Mouse (Mus musculus) C2C12 (cell line): ENCODE measurements at regions not wholly inside any gene's neighbourhood (a gene's known extent, or its start where the extent isn't known, plus 50 kb on each side); places are given as distances from the start of the nearest gene placed in this dataset.

Source experiments
- H3K27me3 ChIP-seq: one replicate; pipeline ENCODE4 v1.6.1; 2011; ENCODE audit not compliant: control insufficient read depth, insufficient read depth, insufficient read length
- H3K36me3 ChIP-seq: one replicate; pipeline ENCODE4 v1.6.1; 2011; ENCODE audit not compliant: control insufficient read depth, insufficient read depth
- H3K4me3 ChIP-seq: one replicate; pipeline ENCODE4 v1.5.1; 2011; ENCODE audit warnings: mild to moderate bottlenecking, control low read depth; ENCODE audit not compliant: poor library complexity, insufficient read depth, severe bottlenecking
- H3K79me2 ChIP-seq: one replicate; pipeline ENCODE4 v1.6.1; 2011; ENCODE audit not compliant: control insufficient read depth, insufficient read depth
- H3K79me3 ChIP-seq: one replicate; pipeline ENCODE4 v1.6.1; 2011; ENCODE audit warnings: low read depth, control low read depth
- H3ac ChIP-seq: one replicate; pipeline ENCODE3; 2011; ENCODE audit warnings: low read depth; ENCODE audit not compliant: control insufficient read depth, insufficient read length
- CEBPB ChIP-seq: IDR thresholded peaks from one replicate; pipeline ENCODE4 v1.6.1; 2011; ENCODE audit warnings: low read depth, mild to moderate bottlenecking, control low read depth, moderate library complexity
- CTCF ChIP-seq: IDR thresholded peaks from one replicate; pipeline ENCODE4 v1.5.1; 2011; ENCODE audit not compliant: control insufficient read depth, insufficient read depth, insufficient read length
- FOSL1 ChIP-seq: IDR thresholded peaks from one replicate; pipeline ENCODE4 v1.8.0; 2011; ENCODE audit warnings: mild to moderate bottlenecking, low read length; ENCODE audit not compliant: poor library complexity, insufficient read depth, severe bottlenecking
- MAX ChIP-seq: IDR thresholded peaks from one replicate; pipeline ENCODE4 v1.6.1; 2011; ENCODE audit warnings: mild to moderate bottlenecking, control low read depth
- MYOD1 ChIP-seq: IDR thresholded peaks from one replicate; pipeline ENCODE4 v1.6.1; 2011; ENCODE audit warnings: low read depth; ENCODE audit not compliant: control insufficient read depth, insufficient read length
- MYOG ChIP-seq: IDR thresholded peaks from one replicate; pipeline ENCODE4 v1.6.1; 2011; ENCODE audit not compliant: control insufficient read depth, insufficient read length; ENCODE audit errors: extremely low read depth
- USF1 ChIP-seq: IDR thresholded peaks from one replicate; pipeline ENCODE4 v1.6.1; 2011; ENCODE audit warnings: low read depth, mild to moderate bottlenecking, control low read depth, moderate library complexity

DNA sequence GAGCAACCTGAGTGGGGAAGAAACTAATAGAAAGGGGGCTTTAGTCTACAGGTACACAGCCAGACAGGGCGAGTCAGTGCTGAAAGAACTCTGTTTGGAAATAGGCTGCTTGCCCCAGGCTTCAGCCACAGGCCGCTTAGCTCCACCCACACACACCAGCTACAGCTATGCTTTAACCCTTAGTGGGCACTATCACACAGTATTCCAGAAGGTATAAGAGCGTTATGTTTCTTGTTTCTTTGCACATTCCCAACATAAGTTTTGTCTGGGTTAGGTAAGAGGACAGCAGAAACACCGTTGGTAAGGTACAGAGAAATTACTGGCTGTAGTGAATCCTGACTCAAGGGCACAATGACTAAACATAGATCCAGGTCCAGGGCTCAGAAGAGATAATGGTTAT, 165.8 kb downstream of the Spry2 start:
- Histone ChIP-seq H3K79me2 (no peaks in the 10 kb centered on the region), H3K4me3 (no peak overlapping the region), H3K79me3 (no peaks in the 10 kb centered on the region), H3K36me3 (no peaks in the 10 kb centered on the region), H3K27me3 (no peaks in the 10 kb centered on the region), H3ac (no peak overlapping the region)
- no peak for TF ChIP-seq FOSL1
- no peak for TF ChIP-seq CEBPB
- TF ChIP-seq CTCF: no peak
- no peak for TF ChIP-seq MYOG
- no peak for TF ChIP-seq MYOD1
- TF ChIP-seq USF1: no peak
- TF ChIP-seq MAX: no peak

DNA sequence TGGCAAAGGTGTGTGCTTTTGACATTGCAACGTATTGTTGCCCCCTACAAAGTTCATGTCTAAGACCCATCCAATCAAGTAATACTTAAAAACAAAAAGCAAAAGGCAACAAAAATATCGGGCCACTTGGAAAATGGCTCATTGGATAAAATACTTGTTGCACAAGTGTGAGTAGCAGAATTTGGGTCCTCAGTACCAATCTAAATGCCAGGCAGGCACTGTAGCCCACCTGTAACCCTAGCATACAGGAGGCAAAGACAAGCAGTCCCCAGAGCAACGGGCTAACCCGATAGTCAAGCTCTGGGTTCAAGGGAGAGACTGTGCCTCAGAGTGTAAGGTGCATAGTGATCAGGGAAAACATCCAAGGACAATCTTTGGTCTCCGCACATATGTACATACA, 167.8 kb downstream of the Spry2 start:
- no peak for TF ChIP-seq FOSL1
- TF ChIP-seq CEBPB: no peak
- no peak for TF ChIP-seq USF1
- TF ChIP-seq CTCF: no peak
- TF ChIP-seq MAX: no peak
- TF ChIP-seq MYOD1: no peak
- no peak for TF ChIP-seq MYOG
- H3K27me3 ChIP-seq: no peaks in the 10 kb centered on the region
- H3K79me3 ChIP-seq: no peaks in the 10 kb centered on the region

DNA sequence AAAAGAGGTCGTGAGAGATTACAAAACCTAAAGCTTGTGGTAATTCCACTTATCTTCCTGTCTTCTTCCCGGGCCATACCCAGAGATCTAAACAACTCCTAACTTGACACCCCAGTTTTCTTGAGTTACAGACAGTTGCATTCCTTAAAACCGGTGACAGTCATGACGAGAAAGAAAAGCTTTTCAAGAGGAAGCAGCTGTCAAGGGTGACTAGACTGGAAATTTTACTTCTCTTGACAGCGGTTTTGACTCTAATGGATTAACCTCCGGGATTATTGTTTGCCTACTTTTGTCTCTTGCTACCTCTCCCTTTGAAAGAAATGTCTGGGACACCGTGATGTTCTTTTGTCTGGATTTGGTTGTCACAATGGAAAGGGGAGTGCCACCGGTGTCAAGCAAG, 170.9 kb downstream of the Spry2 start:
- Histone ChIP-seq H3K4me3 (no peak overlapping the region), H3ac (no peak overlapping the region), H3K36me3 (no peaks in the 10 kb centered on the region), H3K79me2 (no peaks in the 10 kb centered on the region), H3K27me3 (no peaks in the 10 kb centered on the region), H3K79me3 (no peaks in the 10 kb centered on the region)
- TF ChIP-seq MYOD1 (no peak), FOSL1 (no peak), MAX (no peak), MYOG (no peak), USF1 (no peak), CEBPB (no peak), CTCF (no peak)

More for the DNA sequence above, 167.8 kb downstream of the Spry2 start:
- Histone ChIP-seq H3K4me3 (no peak overlapping the region), H3ac (no peak overlapping the region), H3K36me3 (no peaks in the 10 kb centered on the region), H3K79me2 (no peaks in the 10 kb centered on the region)

DNA sequence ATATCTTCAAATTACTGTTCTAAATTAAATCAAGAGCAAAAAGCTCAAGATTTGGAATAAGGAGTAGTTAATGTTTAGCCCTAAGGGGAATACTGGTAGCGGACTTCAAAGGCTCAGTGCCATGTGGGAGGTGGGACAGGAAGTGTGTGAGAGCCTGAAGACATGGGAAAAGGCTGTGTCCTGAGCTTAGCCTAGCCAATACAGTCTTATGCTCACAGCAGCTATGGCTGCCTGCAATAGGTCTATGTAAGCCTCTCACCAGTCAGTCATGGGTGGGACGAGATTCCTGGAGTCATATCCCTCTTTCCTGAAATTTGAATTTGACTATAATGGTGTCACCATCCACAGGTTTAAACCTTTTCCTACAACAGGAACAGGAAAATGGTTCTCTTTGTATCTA, 173.7 kb downstream of the Spry2 start:
- no peaks in the 10 kb centered on the region for H3K79me2 ChIP-seq
- TF ChIP-seq CEBPB: no peak
- TF ChIP-seq FOSL1: no peak
- TF ChIP-seq USF1: no peak
- no peak for TF ChIP-seq MYOD1
- no peak for TF ChIP-seq MAX
- TF ChIP-seq CTCF: no peak
- TF ChIP-seq MYOG: no peak

DNA sequence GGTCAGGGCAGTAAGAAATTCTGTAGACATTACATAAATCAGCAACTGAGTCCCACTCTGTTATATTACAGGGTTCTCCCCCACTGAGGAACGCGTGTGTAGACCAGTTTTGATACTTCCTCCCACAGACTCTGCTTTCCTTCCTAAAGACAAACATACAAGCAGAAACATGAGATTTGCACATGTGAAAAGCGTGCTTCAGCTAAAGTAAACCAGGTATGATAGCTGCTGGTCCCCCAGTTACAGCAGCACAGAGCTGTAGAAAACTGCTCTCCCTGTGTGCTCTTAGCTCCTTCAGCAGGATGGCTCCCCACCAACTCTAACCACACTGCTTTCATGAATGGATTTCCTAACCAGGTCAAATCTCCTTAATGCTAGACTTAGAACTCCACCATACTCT, 175.0 kb downstream of the Spry2 start:
- TF ChIP-seq CEBPB (no peak), MYOG (no peak), USF1 (no peak), MAX (no peak), FOSL1 (no peak), MYOD1 (no peak), CTCF (no peak)
- H3K4me3 ChIP-seq: no peak overlapping the region
- H3K27me3 ChIP-seq: no peaks in the 10 kb centered on the region
- H3K79me3 ChIP-seq: no peaks in the 10 kb centered on the region
- no peaks in the 10 kb centered on the region for H3K36me3 ChIP-seq
- no peak overlapping the region for H3ac ChIP-seq
- H3K79me2 ChIP-seq: no peaks in the 10 kb centered on the region

More for the DNA sequence above, 173.7 kb downstream of the Spry2 start:
- no peaks in the 10 kb centered on the region for H3K79me3 ChIP-seq
- no peak overlapping the region for H3ac ChIP-seq
- no peaks in the 10 kb centered on the region for H3K27me3 ChIP-seq
- no peak overlapping the region for H3K4me3 ChIP-seq
- H3K36me3 ChIP-seq: no peaks in the 10 kb centered on the region

DNA sequence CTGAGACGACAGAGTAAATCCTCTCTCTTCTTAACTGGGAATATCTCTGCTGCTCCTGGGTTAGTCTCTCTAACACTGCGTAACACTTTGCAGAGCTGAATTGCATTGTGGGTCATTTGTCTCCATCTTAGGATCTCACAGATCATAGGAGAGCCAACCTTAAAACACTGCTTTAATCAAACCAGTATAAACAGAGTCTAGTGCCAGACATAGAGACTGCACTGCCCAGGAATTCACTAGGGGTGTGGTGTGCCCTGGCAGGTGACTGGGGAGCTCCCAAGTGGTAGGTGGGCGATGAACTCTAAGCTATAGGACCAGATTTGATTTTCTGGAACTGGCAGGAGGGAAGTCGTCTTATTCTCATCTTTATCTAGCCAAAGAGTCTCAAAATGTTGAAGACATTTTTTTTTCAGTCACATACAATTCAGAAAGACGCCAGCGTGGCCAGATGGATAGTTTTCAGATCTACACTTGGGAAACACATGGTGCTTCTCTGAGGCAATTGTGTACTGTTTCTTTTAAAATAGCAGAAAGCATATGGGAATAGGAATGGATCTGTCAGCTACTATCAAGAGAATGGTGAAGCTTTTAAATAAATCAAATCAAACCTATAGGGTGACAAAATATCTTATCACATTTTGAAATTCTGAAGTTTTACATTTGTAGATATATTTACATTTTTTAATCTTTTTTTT, 175.7 kb downstream of the Spry2 start:
- Histone ChIP-seq H3K27me3 (no peaks in the 10 kb centered on the region), H3K79me3 (no peaks in the 10 kb centered on the region), H3K79me2 (no peaks in the 10 kb centered on the region), H3K36me3 (no peaks in the 10 kb centered on the region), H3K4me3 (no peak overlapping the region), H3ac (no peak overlapping the region)
- TF ChIP-seq CEBPB: no peak
- no peak for TF ChIP-seq CTCF
- TF ChIP-seq MAX: no peak
- no peak for TF ChIP-seq FOSL1
- no peak for TF ChIP-seq MYOD1
- TF ChIP-seq MYOG: no peak
- no peak for TF ChIP-seq USF1
